Comparison of ENCODE assay signal across 8 mouse cellular contexts in the genomic region with DNA sequence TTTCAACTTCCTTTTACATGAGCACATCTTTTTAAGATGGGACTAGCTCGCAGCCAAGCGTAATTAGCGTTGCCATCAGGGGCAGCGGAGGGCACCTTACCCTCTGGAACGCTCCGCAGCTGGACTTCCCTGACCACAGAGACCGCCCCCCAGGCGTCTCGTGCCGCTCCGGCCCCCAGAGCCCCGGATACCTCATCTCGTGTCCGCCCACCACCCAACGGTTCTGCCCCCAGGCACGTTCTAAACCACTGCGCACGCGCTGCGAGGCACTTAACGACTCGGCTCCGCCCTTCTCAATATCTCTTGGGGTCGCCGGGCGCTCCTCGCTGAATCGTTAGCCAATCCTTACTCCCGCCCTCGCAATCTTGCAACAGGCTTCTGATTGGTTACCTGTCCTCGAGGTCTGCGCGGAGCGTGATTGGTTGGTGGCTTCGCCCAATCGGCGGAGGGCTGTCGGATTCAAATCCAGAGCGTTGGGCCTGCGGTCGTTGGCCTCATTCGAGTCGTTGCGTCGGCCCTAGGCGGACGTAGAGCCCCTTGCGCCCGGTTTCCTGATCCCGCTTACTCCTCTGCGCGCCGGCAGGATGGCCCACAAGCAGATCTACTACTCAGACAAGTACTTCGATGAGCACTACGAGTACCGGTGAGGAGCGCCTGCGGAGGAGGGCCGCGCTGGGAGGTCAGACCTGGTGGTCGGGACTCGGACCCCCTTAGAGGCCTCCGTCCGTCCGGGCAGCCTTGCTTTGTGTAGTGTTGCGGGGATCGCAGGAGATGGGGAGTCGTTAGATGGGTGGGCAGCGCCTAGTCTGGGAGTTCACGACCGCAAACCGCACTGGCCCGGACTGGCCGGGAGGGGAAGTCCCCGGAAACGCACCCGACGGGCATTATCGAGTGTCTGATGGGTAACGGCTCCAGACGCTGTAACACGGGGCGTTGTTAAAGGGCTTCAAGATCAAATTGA. TPM values are rescaled to one million over a fixed set of nuclear protein-coding genes. Genes with fewer than 3 reads are reported as not detected.
DNase-seq lines count a peak whose midpoint lies in the region; ATAC-seq and TF ChIP-seq lines count a peak whose summit lies in the region.

A gene (plus strand): TSS at position 404 of the 961 bp plus-strand sequence.

- no peaks in the 10 kb centered on the region for H3K9me3 ChIP-seq in embryonic facial prominence, embryonic 14.5 days (ENCODE audit: control insufficient read depth, low read length)
- H3K9me3 ChIP-seq in limb, embryonic 13.5 days = no peaks in the 10 kb centered on the region
- no peaks in the 10 kb centered on the region for H3K9me3 ChIP-seq in midbrain, embryonic 16.5 days (replicated peaks; ENCODE audit: control insufficient read depth, low read length, poor library complexity, severe bottlenecking)

- no peak for TF ChIP-seq CTCF in heart, adult 2 months (IDR thresholded peaks at IDR 0.05)

- no peaks in the 10 kb centered on the region for H3K79me2 ChIP-seq in heart, adult 2 months (replicated peaks; ENCODE audit: control insufficient read depth, insufficient read depth, low read length)

- peak within 1 kb of the TSS; percentile 89 for H3K9ac ChIP-seq in embryonic facial prominence, embryonic 14.5 days (ENCODE audit: low read depth, low read length)
- peak within 1 kb of the TSS; percentile 71 for H3K9ac ChIP-seq in heart, adult 2 months (ENCODE audit: low read depth, low read length)
- peak within 1 kb of the TSS; percentile 89 for H3K9ac ChIP-seq in limb, embryonic 13.5 days
- H3K9ac ChIP-seq in midbrain, embryonic 16.5 days (ENCODE audit: low read depth, low read length) = peak within 1 kb of the TSS; percentile 82

- intact Hi-C loops in heart, adult 2 months (cut with DNase I) = no loop called here

- H3K27ac ChIP-seq in embryonic facial prominence, embryonic 14.5 days (replicated peaks; ENCODE audit: low read depth, low read length) = peak within 1 kb of the TSS; percentile 74
- H3K27ac ChIP-seq in heart, adult 2 months = peak within 1 kb of the TSS; percentile 80
- H3K27ac ChIP-seq in limb, embryonic 13.5 days = peak within 1 kb of the TSS; percentile 69
- peak within 1 kb of the TSS; percentile 73 for H3K27ac ChIP-seq in midbrain, embryonic 16.5 days (ENCODE audit: low read length)

- DNase-seq in 3T3-L1 (ENCODE audit: low read depth, low spot score) = peak; percentile 99
- peak; percentile 90 to 94 for DNase-seq in adrenal gland, postnatal 4 days (ENCODE audit: low spot score in 2 of 2)
- peak; percentile 100 for DNase-seq in embryonic facial prominence, embryonic 14.5 days (ENCODE audit: low spot score)
- peak; percentile 93 to 98 for DNase-seq in heart, adult 2 months
- peak; percentile 98 for DNase-seq in kidney, adult 8-10 months
- peak; percentile 94 to 98 for DNase-seq in spleen, postnatal 10 days (ENCODE audit: low spot score in 2 of 2)

- H3K27me3 ChIP-seq in embryonic facial prominence, embryonic 14.5 days (replicated peaks; ENCODE audit: control insufficient read depth, insufficient read depth, low read length) = no peaks in the 10 kb centered on the region
- no peaks in the 10 kb centered on the region for H3K27me3 ChIP-seq in heart, adult 2 months (ENCODE audit: control insufficient read depth, insufficient read depth, low read length)
- H3K27me3 ChIP-seq in limb, embryonic 13.5 days = no peaks in the 10 kb centered on the region
- H3K27me3 ChIP-seq in midbrain, embryonic 16.5 days (ENCODE audit: control insufficient read depth, insufficient read depth, low read depth, low read length) = no peaks in the 10 kb centered on the region

- peak within 1 kb of the TSS; percentile 62 for H3K4me2 ChIP-seq in embryonic facial prominence, embryonic 14.5 days (ENCODE audit: low read depth, low read length)
- H3K4me2 ChIP-seq in limb, embryonic 13.5 days (replicated peaks) = peak within 1 kb of the TSS; percentile 76
- peak within 1 kb of the TSS; percentile 97 for H3K4me2 ChIP-seq in midbrain, embryonic 16.5 days (ENCODE audit: low read length)

- under 1% methylated on average over 69 of the region's 83 CpGs for WGBS in embryonic facial prominence, embryonic 14.5 days
- WGBS in heart, adult 2 months = under 1% methylated on average over 83 of the region's 83 CpGs
- WGBS in limb, embryonic 13.5 days = under 1% methylated on average over 83 of the region's 83 CpGs
- WGBS in midbrain, embryonic 16.5 days = under 1% methylated on average over 83 of the region's 83 CpGs

- peaks cover 15% of the 10 kb centered on the region; the same call in 1 of the 2 replicates for H3K4me1 ChIP-seq in embryonic facial prominence, embryonic 14.5 days (ENCODE audit: control insufficient read depth, insufficient read depth, low read length)
- 0 out of 2 replicates have a peak, but pooled peaks cover 1% of the 10 kb centered on the region for H3K4me1 ChIP-seq in heart, adult 2 months (ENCODE audit: control insufficient read depth, insufficient read depth, low read length)
- H3K4me1 ChIP-seq in limb, embryonic 13.5 days = peaks cover 21% of the 10 kb centered on the region
- H3K4me1 ChIP-seq in midbrain, embryonic 16.5 days (ENCODE audit: control insufficient read depth, insufficient read depth, low read length) = peaks cover 10% of the 10 kb centered on the region

- TF ChIP-seq POLR2A in heart, adult 2 months (IDR thresholded peaks at IDR 0.05; ENCODE audit: insufficient read depth, low read depth, low read length) = peak; percentile 65; the same call in 1 of the 2 replicates

- peaks cover 3% of the 10 kb centered on the region; the same call in 1 of the 2 replicates for H3K36me3 ChIP-seq in embryonic facial prominence, embryonic 14.5 days (ENCODE audit: control insufficient read depth, insufficient read depth, low read length)
- H3K36me3 ChIP-seq in heart, adult 2 months (ENCODE audit: control insufficient read depth, insufficient read depth, low read length) = no peaks in the 10 kb centered on the region
- H3K36me3 ChIP-seq in limb, embryonic 13.5 days = no peaks in the 10 kb centered on the region
- no peaks in the 10 kb centered on the region for H3K36me3 ChIP-seq in midbrain, embryonic 16.5 days (ENCODE audit: control insufficient read depth, insufficient read depth, low read length)

- peak; percentile 98 for ATAC-seq in embryonic facial prominence, embryonic 14.5 days (ENCODE audit: low read depth)
- peak; percentile 99 for ATAC-seq in limb, embryonic 13.5 days (ENCODE audit: low FRiP score, low read depth)
- peak; percentile 99 for ATAC-seq in midbrain, embryonic 16.5 days

- TF ChIP-seq EP300 in heart, adult 2 months (IDR thresholded peaks at IDR 0.05; ENCODE audit: insufficient read depth, low read depth, low read length) = no peak

- peak within 1 kb of the TSS; percentile 78 for H3K4me3 ChIP-seq in embryonic facial prominence, embryonic 14.5 days (ENCODE audit: low read depth, low read length)
- peak within 1 kb of the TSS; percentile 83 for H3K4me3 ChIP-seq in heart, adult 2 months
- peak within 1 kb of the TSS; percentile 90 for H3K4me3 ChIP-seq in limb, embryonic 13.5 days
- peak within 1 kb of the TSS; percentile 71 for H3K4me3 ChIP-seq in midbrain, embryonic 16.5 days (ENCODE audit: low read depth, low read length)

RNA-seq across cellular contexts. Expression of the gene that starts here (rescaled TPM):
- total RNA-seq in adrenal gland, postnatal 4 days (2021) = 10 to 100 TPM; 49.0 to 49.5 TPM
- polyA plus RNA-seq in embryonic facial prominence, embryonic 14.5 days (2014; fragmentation: Nextera tagmentation; extraction: Ambion mirVana) = 283 and 285 TPM in 2 replicates
- 1 to 10 TPM in 1 of 2 experiments, under 1 TPM in 1; 0.50 to 1.2 TPM for total RNA-seq in heart, adult 2 months (2021)
- 1.5 and 1.6 TPM in 2 replicates for polyA plus RNA-seq in heart, adult 2 months (2012; rRNA removed)
- polyA plus RNA-seq in limb, embryonic 13.5 days (2015; fragmentation: Nextera tagmentation; extraction: Ambion mirVana) = 299 and 324 TPM in 2 replicates
- 26.3 and 35.8 TPM in 2 replicates for polyA plus RNA-seq in midbrain, embryonic 16.5 days (2015; fragmentation: Nextera tagmentation; extraction: Ambion mirVana)

Comparison
In these comparisons a context has a peak if more than half of its experiments do, and no peak if none do; other contexts are left out.
1. Peak in every context shown above with its lines: DNase-seq, ATAC-seq, H3K4me3 ChIP-seq and H3K27ac ChIP-seq.
2. RNA of the gene that starts here (total RNA-seq): 49.0 to 49.5 TPM in adrenal gland, postnatal 4 days; 0.50 to 1.2 TPM in heart, adult 2 months; every median in the first group is over 10 times any median in the second.